Mouse (Mus musculus): ENCODE data around the gene Ints13. TPM values are rescaled to one million over a fixed set of nuclear protein-coding genes. Genes with fewer than 3 reads are reported as not detected.

Ints13 gene
- total RNA-seq, 2 experiments from 2014 or later = 35.2 to 44.2 TPM

- DNase-seq (ENCODE audit: extremely low spot score in 1 of 2, low spot score in 1 of 2) = no peak
Observed at GRCm38 (mm10) chr6:146544622-146545021, 33.0 kb downstream of the Ints13 start.

DNA sequence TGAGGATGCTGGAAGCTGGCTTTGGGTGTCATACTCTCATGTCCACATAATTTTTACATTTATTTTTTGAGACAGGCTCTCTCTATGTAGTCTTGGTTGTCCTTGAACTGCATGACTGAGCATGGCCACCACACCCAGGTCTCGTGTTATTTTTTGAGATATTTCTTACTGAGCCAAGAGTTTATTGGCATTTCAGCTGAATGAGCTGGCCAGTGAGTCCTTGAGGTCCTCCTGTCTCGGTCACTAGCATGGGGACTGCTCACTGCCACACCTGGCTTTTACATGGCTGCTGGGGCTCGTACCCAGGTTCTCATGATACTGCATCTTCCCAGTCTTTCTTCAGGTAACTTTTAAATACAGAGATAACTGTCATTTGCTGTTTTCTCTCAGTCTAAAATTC lies 37.2 kb downstream of the Ints13 start:
- DNase-seq (ENCODE audit: extremely low spot score in 1 of 2, low spot score in 1 of 2) = no peak

DNA sequence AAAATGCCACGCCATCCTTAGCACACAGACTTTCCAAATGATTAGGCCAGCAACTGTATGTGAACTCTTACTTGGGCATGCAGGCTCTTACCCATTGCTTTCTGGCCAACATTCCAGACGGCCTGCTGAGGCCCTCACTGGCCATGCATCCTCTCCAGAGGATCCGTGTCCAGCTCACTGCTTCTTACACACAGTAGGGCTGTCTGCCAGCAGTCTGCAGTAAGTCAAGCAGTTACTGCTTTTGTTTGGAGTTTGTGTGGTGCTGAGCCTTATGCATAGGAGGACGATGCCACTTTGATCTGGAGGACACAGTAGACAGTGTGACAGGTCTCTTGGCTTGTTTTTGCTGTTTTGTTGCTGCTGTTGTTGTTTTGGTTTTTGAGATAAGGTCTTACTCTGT lies 39.0 kb downstream of the Ints13 start:
- DNase-seq (ENCODE audit: extremely low spot score in 1 of 2, low spot score in 1 of 2) = no peak

GRCm38 (mm10) chr6:146538071-146538470 lies 39.6 kb downstream of the Ints13 start:
- no peak for DNase-seq (ENCODE audit: extremely low spot score in 1 of 2, low spot score in 1 of 2)

- no peak for DNase-seq (ENCODE audit: extremely low spot score in 1 of 2, low spot score in 1 of 2)
Observed at GRCm38 (mm10) chr6:146537111-146537510, 40.5 kb downstream of the Ints13 start.

GRCm38 (mm10) chr6:146535501-146535900 lies 42.1 kb downstream of the Ints13 start:
- DNase-seq (ENCODE audit: extremely low spot score in 1 of 2, low spot score in 1 of 2) = no peak

GRCm38 (mm10) chr6:146533146-146533545 lies 44.5 kb downstream of the Ints13 start:
- DNase-seq (ENCODE audit: extremely low spot score in 1 of 2, low spot score in 1 of 2) = no peak

GRCm38 (mm10) chr6:146530769-146531168 lies 46.9 kb downstream of the Ints13 start:
- DNase-seq (ENCODE audit: extremely low spot score in 1 of 2, low spot score in 1 of 2) = no peak

GRCm38 (mm10) chr6:146530363-146530762 lies 47.3 kb downstream of the Ints13 start:
- DNase-seq (ENCODE audit: extremely low spot score in 1 of 2, low spot score in 1 of 2) = no peak

GRCm38 (mm10) chr6:146527537-146527936 lies 50.1 kb downstream of the Ints13 start:
- no peak for DNase-seq (ENCODE audit: extremely low spot score in 1 of 2, low spot score in 1 of 2)

GRCm38 (mm10) chr6:146525500-146525899 lies 52.1 kb downstream of the Ints13 start:
- no peak for DNase-seq (ENCODE audit: extremely low spot score in 1 of 2, low spot score in 1 of 2)

DNA sequence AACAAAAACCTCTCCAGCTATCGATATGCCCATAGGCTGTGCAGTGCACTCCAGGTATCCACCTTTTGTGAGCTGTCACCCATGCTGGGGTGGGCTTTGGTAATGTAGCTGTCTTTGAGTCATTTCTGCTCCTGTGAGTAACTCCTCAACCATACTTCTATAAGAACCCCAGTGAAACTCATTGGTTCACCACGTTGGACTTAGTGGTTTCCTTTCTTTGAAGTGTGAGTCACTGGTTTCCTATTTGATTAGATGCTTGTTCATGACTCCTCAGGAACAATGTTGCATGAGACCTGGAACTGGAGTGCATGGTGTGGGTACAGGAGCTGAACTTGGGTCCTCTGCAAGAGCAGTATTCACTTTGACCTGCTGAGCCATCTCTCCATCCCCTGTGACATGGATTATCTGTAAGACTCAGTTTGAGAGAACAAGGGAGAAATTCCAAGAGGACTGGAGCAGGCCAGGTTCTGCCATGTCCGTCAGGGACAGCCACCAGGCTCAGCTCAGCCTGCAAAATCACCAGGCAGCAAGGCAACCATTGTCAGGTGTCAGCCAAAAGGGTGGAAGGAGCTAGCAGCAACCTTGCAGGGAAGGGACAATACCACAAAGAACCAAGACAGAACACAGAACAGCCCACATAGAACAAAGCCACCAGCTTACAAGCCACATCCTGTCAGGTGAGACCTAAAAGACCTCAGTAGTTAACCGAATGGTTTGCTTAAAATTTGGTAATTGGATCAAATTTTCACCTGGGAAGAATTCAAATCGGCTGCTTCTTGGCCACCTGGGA lies 56.0 kb downstream of the Ints13 start:
- no peak for DNase-seq (ENCODE audit: extremely low spot score in 1 of 2, low spot score in 1 of 2)

DNA sequence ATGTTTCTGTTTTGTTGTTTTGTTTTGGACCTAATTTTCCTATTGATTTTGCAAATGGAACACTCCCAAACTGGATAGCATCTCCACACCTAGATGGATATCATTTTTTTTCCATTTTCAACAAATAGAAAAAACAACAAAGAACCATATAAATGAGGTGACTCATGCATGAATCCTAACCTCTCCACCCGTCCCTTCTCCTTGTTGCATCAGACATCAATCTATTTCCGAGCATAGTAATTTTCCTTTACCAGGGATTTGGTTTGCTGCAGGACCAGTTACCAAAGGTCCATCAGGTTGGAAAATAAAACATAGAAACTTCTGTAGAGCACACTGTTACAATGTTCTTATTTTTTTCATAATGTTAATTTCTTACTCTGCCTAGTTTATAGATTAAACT lies 58.6 kb downstream of the Ints13 start:
- no peak for DNase-seq (ENCODE audit: extremely low spot score in 1 of 2, low spot score in 1 of 2)

DNA sequence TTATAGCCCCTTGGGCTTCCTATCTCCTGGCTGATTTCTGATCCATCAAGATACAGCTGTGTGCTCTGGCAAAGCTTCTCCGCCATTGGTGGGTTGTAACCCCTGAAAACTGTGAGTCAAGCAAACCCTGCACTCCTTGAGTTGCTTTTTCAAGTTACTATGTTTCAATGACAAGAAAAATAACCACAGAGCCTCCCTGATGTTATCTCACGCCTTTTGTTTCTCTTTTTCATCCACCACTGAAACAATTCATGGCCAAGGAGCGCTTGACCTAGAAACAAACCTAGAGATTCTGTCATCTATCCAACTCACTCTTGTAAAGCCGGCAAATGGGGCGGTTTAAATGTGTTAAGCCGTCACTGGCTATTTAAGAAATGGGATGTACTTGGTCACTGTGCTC lies 61.7 kb downstream of the Ints13 start:
- no peak for DNase-seq (ENCODE audit: extremely low spot score in 1 of 2, low spot score in 1 of 2)

GRCm38 (mm10) chr6:146514531-146514948 lies 63.1 kb downstream of the Ints13 start:
- DNase-seq (ENCODE audit: extremely low spot score in 1 of 2, low spot score in 1 of 2) = no peak

GRCm38 (mm10) chr6:146513899-146514298 lies 63.7 kb downstream of the Ints13 start:
- no peak for DNase-seq (ENCODE audit: extremely low spot score in 1 of 2, low spot score in 1 of 2)

DNA sequence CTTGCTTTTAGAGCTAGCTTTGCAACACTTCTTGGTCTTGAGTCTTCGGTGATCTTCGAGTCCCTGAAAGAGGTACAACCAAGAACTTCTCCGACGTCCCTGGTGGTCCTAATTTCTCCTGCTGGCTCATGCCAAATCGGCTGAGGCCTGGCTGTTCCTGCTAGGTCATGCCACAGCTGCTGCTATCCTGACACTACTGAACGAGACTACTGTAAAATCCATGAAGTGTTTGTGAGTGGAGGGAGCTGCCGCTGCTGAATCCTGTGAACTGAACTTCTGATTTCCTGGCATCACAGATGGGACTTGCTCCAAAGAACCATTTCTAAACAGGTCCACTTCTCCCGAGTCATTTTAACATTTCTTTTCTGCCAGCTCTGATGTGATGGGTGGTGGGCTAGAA lies 64.3 kb downstream of the Ints13 start:
- DNase-seq (ENCODE audit: extremely low spot score in 1 of 2, low spot score in 1 of 2) = no peak

- DNase-seq (ENCODE audit: extremely low spot score in 1 of 2, low spot score in 1 of 2) = no peak
Observed at GRCm38 (mm10) chr6:146511511-146511910, 66.1 kb downstream of the Ints13 start.

DNA sequence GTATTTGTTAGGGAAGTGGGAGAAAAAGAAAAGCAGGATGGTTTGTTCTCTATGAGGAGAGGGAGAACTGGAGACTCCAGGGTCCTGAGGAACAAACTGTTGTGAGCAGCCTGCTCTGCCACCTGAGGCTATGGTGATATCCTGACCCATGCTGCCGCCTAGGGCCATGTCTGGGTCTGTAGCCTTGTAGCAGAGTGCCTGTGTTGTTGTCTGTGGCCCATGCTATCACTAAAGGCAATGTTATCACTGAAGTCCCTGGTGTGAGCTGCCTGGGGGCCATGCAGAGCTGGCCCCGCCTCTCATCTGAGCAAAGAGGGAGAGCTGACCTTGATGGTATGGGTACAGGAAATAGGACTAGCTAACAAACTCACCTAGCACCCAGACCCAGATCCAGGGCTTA lies 67.7 kb downstream of the Ints13 start:
- no peak for DNase-seq (ENCODE audit: extremely low spot score in 1 of 2, low spot score in 1 of 2)

- DNase-seq (ENCODE audit: extremely low spot score in 1 of 2, low spot score in 1 of 2) = no peak
Observed at GRCm38 (mm10) chr6:146504459-146504858, 73.2 kb downstream of the Ints13 start.

- DNase-seq (ENCODE audit: extremely low spot score in 1 of 2, low spot score in 1 of 2) = no peak
Observed at GRCm38 (mm10) chr6:146502856-146503255, 74.8 kb downstream of the Ints13 start.
